Mouse (Mus musculus): ENCODE data around the gene Sftpa1.

DNA sequence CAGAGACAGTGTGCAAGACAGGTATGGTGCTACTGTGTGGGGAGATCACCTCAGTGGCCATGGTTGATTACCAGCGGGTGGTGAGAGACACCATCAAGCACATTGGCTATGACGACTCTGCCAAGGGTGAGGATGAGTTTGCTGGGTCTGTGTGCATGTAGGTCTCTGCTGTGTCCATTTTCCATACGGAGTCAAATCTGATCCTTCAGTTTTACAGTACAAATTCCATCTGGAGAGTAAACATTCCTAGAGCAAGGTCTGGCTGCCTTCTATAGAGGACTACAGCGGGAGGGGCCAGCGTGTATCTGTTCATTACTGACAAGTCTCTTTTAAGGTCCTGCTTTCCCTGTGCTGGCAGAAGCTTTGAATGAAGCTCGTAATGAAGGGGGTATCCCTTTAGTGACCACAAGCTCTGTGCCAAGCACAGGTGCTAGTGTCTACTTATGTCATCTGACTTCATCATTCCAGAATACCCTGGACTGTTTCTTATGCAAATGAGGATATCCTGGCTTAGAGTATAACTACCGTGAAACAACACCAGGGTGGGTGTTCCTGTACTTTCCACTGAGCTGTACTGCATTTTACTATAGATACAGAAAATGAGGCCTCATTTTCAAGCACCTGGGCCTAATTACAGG, 20.4 kb upstream of the Sftpa1 start:
- TF ChIP-seq CTCF (IDR thresholded peaks at IDR 0.05; ENCODE audit: insufficient read depth, low read length) (no peak), POLR2A (IDR thresholded peaks at IDR 0.05; ENCODE audit: borderline replicate concordance, extremely low read depth, low read depth, low read length) (no peak)
